Mouse (Mus musculus) Patski (cell line): ENCODE measurements around the gene Tusc1. TPM values are rescaled to one million over a fixed set of nuclear protein-coding genes. Genes with fewer than 3 reads are reported as not detected.

ENCODE experiments used
- ATAC-seq: fragments of 100-300 bp; one replicate; pipeline ENCODE4 v1.8.0; 2021
- CTCF ChIA-PET: fragments of 350-600 bp; sonication (Branson Sonifier 250); formaldehyde crosslinking; loops from one replicate; lab custom pipeline; 2022; ENCODE audit warnings: inconsistent platforms; lab: Charles Lee
- POLR2A ChIA-PET: fragments of 350-600 bp; sonication (Branson Sonifier 250); formaldehyde crosslinking; loops from one replicate; lab custom pipeline; 2022; ENCODE audit warnings: antibody characterized with exemption, inconsistent platforms; lab: Charles Lee
- DNase-seq: peaks from one replicate; pipeline ENCODE4 v3.0.0-alpha.2; 2011; ENCODE audit warnings: low read depth, low spot score
- H3K27me3 ChIP-seq: fragments of 371-371 bp; one replicate; pipeline ENCODE4 v1.5.1; 2021
- CTCF ChIP-seq: fragments of 100-300 bp; IDR thresholded peaks from one replicate; pipeline ENCODE4 v1.5.1; 2021
- in situ Hi-C: fragments of 300-500 bp; cut with MboI; formaldehyde crosslinking; loops from 3 replicates; pipeline ENCODE4 v1.11.1; 2018; ENCODE audit warnings: low pct_unique_long_range_greater_than_20kb, mixed read lengths
- polyA plus RNA-seq: library from polyadenylated mRNA; unstranded; gene quantifications from one replicate; pipeline ENCODE4 v1.2.3, GENCODE M21; 2021

The Tusc1 gene
- polyA plus RNA-seq, result 6.3 TPM

GRCm38 (mm10) chr4:93335118-93336003 lies at the start of gene Tusc1:
Gene Tusc1 (minus strand): TSS chr4:93335511.
- ChIA-PET CTCF (interaction anchor here (1.6 kb wide), 1 partner anchor 17 kb away, joined by 3 read pairs; no protein-coding TSS in a partner anchor), POLR2A (no interaction called here)
- in situ Hi-C loops, result no loop called here
- H3K27me3 ChIP-seq, result no peaks in the 10 kb centered on the region
- no peak for TF ChIP-seq CTCF
- no peak for DNase-seq
- peak; percentile 84 for ATAC-seq

DNA sequence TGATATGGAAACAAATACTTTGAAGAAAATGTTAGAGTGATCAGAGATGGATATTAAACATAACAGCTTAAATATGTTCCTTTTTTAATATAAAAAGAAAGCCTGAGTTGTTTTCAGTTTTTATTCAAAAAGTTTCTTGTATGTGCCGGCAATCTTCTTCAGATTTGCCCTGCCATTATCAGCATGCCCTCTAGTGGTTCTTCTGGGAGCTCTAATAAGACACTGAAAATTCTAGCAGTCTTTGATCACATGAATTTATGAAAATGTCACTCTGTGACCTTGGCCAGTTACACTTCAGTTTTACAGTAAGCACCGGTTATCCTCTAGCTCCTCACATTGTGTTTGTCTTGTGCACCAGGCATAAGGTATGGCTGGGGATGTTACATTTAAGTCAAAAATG lies 17.6 kb upstream of the Tusc1 start:
- DNase-seq, result no peak
- in situ Hi-C loops, result loop anchor here (25.0 kb wide), 1 partner anchor 659 kb away; no protein-coding TSS in a partner anchor
- H3K27me3 ChIP-seq, result no peaks in the 10 kb centered on the region
- ATAC-seq, result no peak
- ChIA-PET POLR2A (no interaction called here), CTCF (interaction anchor here (0.8 to 1.2 kb wide), 3 partner anchors 10 to 19 kb away, joined by 3 to 5 read pairs (median 5); no protein-coding TSS in a partner anchor)
- TF ChIP-seq CTCF, result peak; percentile 54

DNA sequence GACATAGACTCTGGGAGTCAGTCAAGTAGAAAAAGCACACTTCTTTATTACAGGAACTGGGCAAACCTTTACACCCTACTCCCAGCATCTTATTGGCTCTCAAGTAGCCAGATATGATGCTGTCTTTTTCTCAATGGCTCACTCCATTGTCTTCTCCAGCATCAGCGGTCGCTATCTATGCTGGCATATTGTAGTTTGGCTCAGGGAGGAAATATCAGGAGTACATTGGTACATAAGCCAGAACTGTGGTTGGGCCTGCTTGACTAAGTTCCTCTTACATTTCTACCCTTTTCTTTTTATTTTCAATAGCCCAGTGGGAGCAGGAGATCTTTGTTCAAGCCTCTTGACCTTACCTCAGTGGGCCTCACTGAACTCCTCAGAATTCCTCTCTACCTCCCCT lies 9.0 kb upstream of the Tusc1 start:
- in situ Hi-C loops, result no loop called here
- no peak for TF ChIP-seq CTCF
- ATAC-seq, result no peak
- DNase-seq, result no peak
- ChIA-PET CTCF (no interaction called here), POLR2A (interaction anchor here (0.6 kb wide), 1 partner anchor 1032 kb away, joined by 4 read pairs; no protein-coding TSS in a partner anchor)
- no peaks in the 10 kb centered on the region for H3K27me3 ChIP-seq

GRCm38 (mm10) chr4:93341568-93341967 lies 6.3 kb upstream of the Tusc1 start:
- ATAC-seq, result no peak
- DNase-seq, result no peak
- ChIA-PET POLR2A (no interaction called here), CTCF (interaction anchor here (1.2 kb wide), 1 partner anchor 11 kb away, joined by 5 read pairs; no protein-coding TSS in a partner anchor)
- no peaks in the 10 kb centered on the region for H3K27me3 ChIP-seq
- in situ Hi-C loops, result no loop called here
- TF ChIP-seq CTCF, result no peak

DNA sequence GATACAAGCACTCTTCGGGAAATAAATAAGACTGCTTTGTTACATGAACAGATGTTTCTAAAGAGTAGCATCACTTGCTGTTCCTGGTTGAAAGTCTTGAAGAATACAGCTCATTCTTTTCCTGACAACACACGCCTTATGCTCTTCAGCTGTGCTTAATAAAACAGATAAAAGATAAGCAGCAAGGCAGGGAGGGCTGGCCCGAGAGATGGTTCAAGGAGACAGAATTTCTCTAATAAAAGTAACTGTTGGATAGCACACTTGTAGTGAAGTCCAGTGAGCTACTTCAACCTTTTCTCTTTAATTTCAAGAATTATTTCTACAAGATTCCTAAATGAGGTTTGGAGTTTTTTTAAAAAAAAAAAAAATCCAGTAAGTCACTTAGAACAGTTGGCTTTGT lies 2.7 kb upstream of the Tusc1 start:
- TF ChIP-seq CTCF, result no peak
- ChIA-PET POLR2A (interaction anchor here (0.7 kb wide), 1 partner anchor 94 kb away, joined by 4 read pairs; no protein-coding TSS in a partner anchor), CTCF (interaction anchor here (1.2 to 1.8 kb wide), 2 partner anchors 10 to 25 kb away, joined by 3 read pairs; no protein-coding TSS in a partner anchor)
- DNase-seq (no peak), ATAC-seq (no peak)
- in situ Hi-C loops, result no loop called here
- H3K27me3 ChIP-seq, result no peaks in the 10 kb centered on the region

DNA sequence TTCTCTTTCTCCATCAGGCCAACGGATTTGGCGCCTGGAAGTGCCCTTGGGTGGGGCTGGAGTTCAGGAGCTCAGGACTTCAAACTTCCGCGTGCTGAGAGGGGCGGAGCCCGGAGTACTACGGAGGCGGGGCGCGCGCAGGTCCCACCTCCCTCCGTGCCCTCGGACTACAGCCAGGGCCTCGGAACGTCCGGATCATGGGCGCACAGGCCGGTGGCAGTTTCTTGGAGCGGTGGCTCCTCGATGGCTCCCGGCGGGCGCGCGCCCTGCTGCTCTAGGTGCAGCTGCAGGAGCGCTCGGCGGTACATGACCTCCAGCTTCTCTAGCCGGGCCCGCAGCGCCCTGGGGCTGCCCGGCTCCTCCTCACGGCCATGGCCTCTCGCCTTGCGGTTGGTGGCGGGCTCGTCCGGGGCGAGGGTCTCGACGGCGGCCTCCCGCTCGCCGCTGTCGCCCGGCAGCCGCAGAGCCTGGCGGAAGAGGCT lies 634 bp downstream of the Tusc1 start:
- in situ Hi-C loops, result no loop called here
- ATAC-seq, result peak; percentile 90
- CTCF ChIA-PET, result interaction anchor here (1.6 kb wide), 1 partner anchor 18 kb away, joined by 3 read pairs; no protein-coding TSS in a partner anchor

DNA sequence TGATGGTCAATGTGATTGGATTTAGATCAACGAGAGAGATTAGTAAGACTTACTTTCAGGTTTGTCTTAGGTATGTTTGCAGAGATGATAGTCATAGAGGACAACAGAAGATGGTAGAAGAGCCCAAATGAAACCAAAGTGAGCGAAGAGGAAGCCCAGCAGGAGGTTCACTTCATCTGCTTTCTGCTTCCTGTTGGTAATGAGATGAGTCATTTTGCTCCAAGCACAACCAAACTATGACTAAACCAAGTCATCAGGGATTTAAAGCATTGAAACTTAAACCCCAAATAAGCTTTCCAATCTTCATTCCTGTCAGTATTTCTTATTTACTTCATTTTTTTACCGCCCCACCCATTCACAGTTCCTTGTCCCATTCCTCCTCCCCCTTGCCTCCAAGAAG lies 27.8 kb downstream of the Tusc1 start:
- in situ Hi-C loops, result no loop called here
- POLR2A ChIA-PET, result no interaction called here
- TF ChIP-seq CTCF, result no peak
- ATAC-seq (peak; percentile 74), DNase-seq (no peak)
- no peaks in the 10 kb centered on the region for H3K27me3 ChIP-seq
- CTCF ChIA-PET, result no interaction called here

More for the DNA sequence above, 634 bp downstream of the Tusc1 start:
- POLR2A ChIA-PET, result no interaction called here
- TF ChIP-seq CTCF, result no peak
- peak; percentile 17 for DNase-seq
- H3K27me3 ChIP-seq, result no peaks in the 10 kb centered on the region

- no peak for TF ChIP-seq CTCF
- DNase-seq (no peak), ATAC-seq (no peak)
- in situ Hi-C loops, result no loop called here
- POLR2A ChIA-PET, result no interaction called here
- CTCF ChIA-PET, result no interaction called here
- peaks cover 5% of the 10 kb centered on the region for H3K27me3 ChIP-seq
Observed at GRCm38 (mm10) chr4:93286065-93286464, 49.2 kb downstream of the Tusc1 start.
